Mouse (Mus musculus) stomach, embryonic 14.5 days (tissue): ENCODE results near the gene H3f3a. TPM values are rescaled to one million over a fixed set of nuclear protein-coding genes. Genes with fewer than 3 reads are reported as not detected.

Experiments used
- ATAC-seq: fragments of 200-750 bp; cut with Nextera tagmentation; 2 replicates; pipeline ENCODE4 v1.8.0; 2017; ENCODE audit warnings: low read depth, moderate TSS enrichment; ENCODE audit not compliant: insufficient number of reproducible peaks, insufficient read depth, low FRiP score
- H3K27ac ChIP-seq: fragments of 300-500 bp; sonication (generic); 2 replicates; pipeline ENCODE4 v1.5.1; 2014; ENCODE audit warnings: mild to moderate bottlenecking, low read length, moderate library complexity, mixed read lengths
- H3K27me3 ChIP-seq: fragments of 300-500 bp; sonication (generic); 2 replicates; pipeline ENCODE4 v1.6.1; 2014; ENCODE audit warnings: low read length, control low read depth, mixed read lengths; ENCODE audit not compliant: control insufficient read depth, insufficient read depth
- H3K36me3 ChIP-seq: fragments of 300-500 bp; sonication (generic); 2 replicates; pipeline ENCODE4 v1.6.1; 2014; ENCODE audit warnings: mild to moderate bottlenecking, control low read depth, low read length, moderate library complexity, mixed read lengths; ENCODE audit not compliant: control insufficient read depth, insufficient read depth
- H3K4me1 ChIP-seq: fragments of 300-500 bp; sonication (generic); 2 replicates; pipeline ENCODE4 v1.6.1; 2014; ENCODE audit warnings: low read length, control low read depth, mixed read lengths; ENCODE audit not compliant: control insufficient read depth, insufficient read depth
- H3K4me2 ChIP-seq: fragments of 300-500 bp; sonication (generic); replicated peaks from 2 replicates; pipeline ENCODE4 v1.6.1; 2014; ENCODE audit warnings: low read depth, low read length, control low read depth
- H3K4me3 ChIP-seq: fragments of 300-500 bp; sonication (generic); 2 replicates; pipeline ENCODE4 v1.5.1; 2014; ENCODE audit warnings: low read depth, low read length, control low read depth
- H3K9ac ChIP-seq: fragments of 300-500 bp; sonication (generic); replicated peaks from 2 replicates; pipeline ENCODE4 v1.6.1; 2014; ENCODE audit warnings: low read depth, mild to moderate bottlenecking, control low read depth, low read length, moderate library complexity, mixed read lengths
- H3K9me3 ChIP-seq: fragments of 300-500 bp; sonication (generic); 2 replicates; pipeline ENCODE4 v1.6.1; 2016; ENCODE audit warnings: low read depth, low read length, control low read depth; ENCODE audit not compliant: control insufficient read depth
- WGBS: fragments of 180-500 bp; shearing (Covaris S2); extraction: QIAGEN DNeasy Blood & Tissue Kit; methylation state at CpG from one replicate; pipeline ENCODE4 v1.1.7; 2014; 5-methylcytosine and 5-hydroxymethylcytosine counted together
- polyA plus RNA-seq: library from polyadenylated mRNA; unstranded; fragments of >200 nt; fragmentation: Nextera tagmentation; extraction: Ambion mirVana; gene quantifications from 2 replicates; pipeline ENCODE4 v1.2.1, GENCODE M21; 2014

Gene H3f3a
- polyA plus RNA-seq, 1 experiment from 2014 or later: 2,483 TPM

DNA sequence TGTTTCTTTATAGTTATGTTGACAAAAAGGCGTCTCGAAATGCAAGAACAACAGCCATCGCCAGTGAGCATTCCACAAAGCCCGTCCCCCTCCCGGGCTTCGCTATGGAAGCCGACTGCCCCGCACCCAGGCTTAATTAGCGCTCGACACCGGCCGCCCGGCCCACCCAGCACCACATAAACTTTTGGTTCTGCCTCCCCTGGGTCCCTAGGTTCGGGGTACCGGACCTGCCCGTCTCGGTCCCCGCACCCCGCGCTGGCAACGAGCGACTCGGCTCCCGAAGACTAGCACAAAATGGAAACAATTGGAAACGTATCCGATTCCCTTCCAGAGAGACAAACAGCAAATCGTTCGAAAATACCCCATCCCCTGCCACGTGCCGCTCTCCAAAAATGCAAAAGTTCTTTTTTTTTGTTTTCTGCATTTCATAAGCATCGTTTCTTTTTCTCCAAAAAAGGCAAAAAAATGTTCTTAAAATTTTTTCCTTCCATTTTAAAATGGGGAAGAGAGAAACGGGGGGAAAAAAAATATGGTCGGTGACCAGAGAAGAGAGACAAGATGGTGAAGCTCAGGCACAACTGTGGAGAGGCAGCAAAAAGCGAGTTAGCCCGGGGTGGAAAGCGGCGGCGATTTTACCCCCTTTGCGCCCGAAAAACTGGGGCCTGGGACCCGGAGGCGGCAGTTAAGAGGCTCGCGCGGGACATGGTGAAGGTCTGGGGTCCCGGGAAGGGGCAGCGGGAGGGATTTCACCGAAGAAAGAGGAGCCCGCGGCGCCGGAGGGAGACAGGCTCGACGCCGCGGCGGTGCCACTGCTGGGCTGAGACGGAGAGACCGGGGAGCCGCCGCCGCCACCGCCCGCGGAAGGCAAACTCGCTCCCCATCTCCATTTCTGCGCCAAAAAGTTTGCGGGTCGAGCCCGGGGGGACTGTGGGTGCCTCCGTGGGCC, 1.0 kb downstream of the H3f3a start:
- Histone ChIP-seq H3K4me1 (peaks cover 9% of the 10 kb centered on the region; the same call in 1 of the 2 replicates), H3K27me3 (no peaks in the 10 kb centered on the region), H3K4me2 (peak overlapping the region; percentile 46; the same call in 1 of the 2 replicates), H3K4me3 (peak overlapping the region; percentile 75), H3K36me3 (peaks cover 27% of the 10 kb centered on the region), H3K27ac (peak overlapping the region; percentile 100), H3K9ac (peak overlapping the region; percentile 99), H3K9me3 (no peaks in the 10 kb centered on the region)
- under 1% methylated on average over 71 of the region's 71 CpGs for WGBS
- no peak for ATAC-seq

DNA sequence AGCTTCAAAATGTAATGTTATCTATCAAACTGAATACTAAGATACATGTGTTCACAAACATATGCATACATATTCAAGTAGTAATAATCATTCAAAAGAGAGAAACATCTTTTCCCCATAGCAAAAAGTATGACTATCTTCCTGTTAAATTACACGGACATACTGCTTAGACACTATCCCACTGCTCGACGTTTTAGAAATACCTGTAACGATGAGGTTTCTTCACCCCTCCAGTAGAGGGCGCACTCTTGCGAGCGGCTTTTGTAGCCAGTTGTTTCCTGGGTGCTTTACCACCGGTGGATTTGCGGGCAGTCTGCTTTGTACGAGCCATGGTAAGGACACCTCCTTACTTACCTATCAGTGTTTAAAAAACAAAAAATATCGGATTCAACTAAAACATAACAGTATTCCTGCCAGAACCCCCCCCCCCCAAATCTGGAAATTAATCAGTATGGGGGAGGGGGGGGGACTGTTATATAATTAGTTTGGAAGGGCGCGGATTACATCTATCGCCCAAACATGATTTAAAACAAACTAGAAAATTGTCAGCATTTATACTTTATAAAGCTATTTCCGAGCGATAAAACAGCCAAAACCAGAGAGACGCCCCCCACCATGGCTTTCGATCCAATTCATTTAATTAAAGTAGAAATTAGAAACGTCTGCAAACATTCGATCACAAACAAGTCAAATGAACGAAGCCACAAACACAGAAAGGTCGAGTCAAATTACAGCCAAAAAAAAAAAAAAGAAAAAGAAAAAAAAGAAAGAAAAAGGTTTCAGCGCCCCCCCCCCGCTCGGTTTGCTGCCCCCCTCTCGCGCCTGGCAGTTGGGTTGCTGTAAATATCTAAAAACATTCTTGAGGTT, 1.9 kb downstream of the H3f3a start:
- Histone ChIP-seq H3K27ac (peak overlapping the region; percentile 100), H3K36me3 (peaks cover 36% of the 10 kb centered on the region), H3K4me3 (peak overlapping the region; percentile 75), H3K27me3 (no peaks in the 10 kb centered on the region), H3K4me2 (peak overlapping the region; percentile 46), H3K4me1 (peaks cover 9% of the 10 kb centered on the region; the same call in 1 of the 2 replicates), H3K9me3 (no peaks in the 10 kb centered on the region), H3K9ac (peak overlapping the region; percentile 99)
- no peak for ATAC-seq
- 2% methylated on average over 27 of the region's 27 CpGs for WGBS

DNA sequence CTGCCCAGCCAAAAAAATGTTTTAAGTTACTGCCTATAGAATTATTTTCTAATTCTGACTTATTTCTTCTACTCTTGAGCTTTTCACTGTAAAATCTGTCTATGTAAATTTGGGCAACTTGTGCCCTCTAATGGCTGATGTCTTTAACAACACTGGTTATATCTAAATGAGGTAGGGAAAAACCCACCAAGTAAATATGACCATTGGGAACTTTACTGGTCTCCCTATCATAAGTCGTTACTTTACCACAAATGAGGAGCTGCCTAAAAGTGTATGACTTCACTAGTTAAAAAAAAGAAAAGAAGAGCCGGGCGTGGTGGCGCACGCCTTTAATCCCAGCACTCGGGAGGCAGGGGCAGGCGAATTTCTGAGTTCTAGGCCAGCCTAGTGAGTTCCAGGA, 2.8 kb downstream of the H3f3a start:
- WGBS: 65% methylated on average over 7 of the region's 7 CpGs
- Histone ChIP-seq H3K4me1 (peaks cover 9% of the 10 kb centered on the region; the same call in 1 of the 2 replicates), H3K9me3 (no peaks in the 10 kb centered on the region), H3K4me3 (peak overlapping the region; percentile 75), H3K36me3 (peaks cover 45% of the 10 kb centered on the region), H3K27ac (no peak overlapping the region), H3K4me2 (peak overlapping the region; percentile 46), H3K9ac (no peak overlapping the region), H3K27me3 (no peaks in the 10 kb centered on the region)
- no peak for ATAC-seq

DNA sequence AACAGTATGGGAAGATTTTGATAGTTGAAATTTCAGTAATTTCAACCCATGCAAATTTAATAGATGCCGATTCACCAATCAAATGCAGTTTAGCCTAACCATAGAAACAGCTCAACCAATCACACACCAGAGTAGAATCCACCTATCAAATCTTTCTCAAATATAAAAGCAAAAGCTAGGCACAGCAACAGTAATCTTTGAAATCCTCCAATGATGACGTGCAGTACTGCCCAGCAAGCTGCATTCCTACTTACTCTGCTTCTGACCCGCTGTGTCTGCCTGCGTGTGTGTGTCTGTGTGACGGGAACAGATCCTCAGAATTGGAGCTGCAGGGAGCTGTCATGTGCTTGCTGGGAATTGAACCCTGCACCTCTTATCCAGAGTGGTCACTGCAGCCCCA, 4.9 kb downstream of the H3f3a start:
- peaks cover 66% of the 10 kb centered on the region for H3K36me3 ChIP-seq
- WGBS: 78% methylated on average over 5 of the region's 5 CpGs
- no peak overlapping the region for H3K4me2 ChIP-seq
- no peak overlapping the region for H3K27ac ChIP-seq
- H3K4me3 ChIP-seq: no peak overlapping the region
- H3K9ac ChIP-seq: no peak overlapping the region
- ATAC-seq: no peak
- H3K4me1 ChIP-seq: peaks cover 4% of the 10 kb centered on the region; the same call in 1 of the 2 replicates
- H3K9me3 ChIP-seq: no peaks in the 10 kb centered on the region
- no peaks in the 10 kb centered on the region for H3K27me3 ChIP-seq

DNA sequence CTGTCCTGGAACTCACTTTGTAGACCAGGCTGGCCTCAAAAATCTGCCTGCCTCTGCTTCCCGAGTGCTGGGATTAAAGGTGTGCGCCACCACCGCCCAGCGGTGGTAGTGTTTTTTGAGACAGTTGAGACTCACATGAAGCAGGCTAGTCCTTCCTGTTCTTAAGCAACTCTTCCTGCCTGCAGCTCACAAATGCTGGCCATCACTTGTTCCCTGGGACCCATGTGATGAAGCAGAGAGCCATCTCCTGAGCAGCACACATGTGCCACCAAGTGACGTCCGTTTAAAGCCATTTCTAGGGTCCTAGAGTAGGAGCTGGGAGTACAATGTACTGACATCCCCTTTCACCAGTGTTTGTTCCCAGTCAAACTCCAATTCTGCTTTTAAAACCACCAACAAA, 9.9 kb downstream of the H3f3a start:
- peaks cover 75% of the 10 kb centered on the region for H3K36me3 ChIP-seq
- H3K9me3 ChIP-seq: no peaks in the 10 kb centered on the region
- H3K9ac ChIP-seq: no peak overlapping the region
- H3K27ac ChIP-seq: no peak overlapping the region
- no peaks in the 10 kb centered on the region for H3K27me3 ChIP-seq
- WGBS: 90% methylated on average over 6 of the region's 6 CpGs
- H3K4me1 ChIP-seq: no peaks in the 10 kb centered on the region
- ATAC-seq: no peak
- H3K4me2 ChIP-seq: no peak overlapping the region
- no peak overlapping the region for H3K4me3 ChIP-seq

DNA sequence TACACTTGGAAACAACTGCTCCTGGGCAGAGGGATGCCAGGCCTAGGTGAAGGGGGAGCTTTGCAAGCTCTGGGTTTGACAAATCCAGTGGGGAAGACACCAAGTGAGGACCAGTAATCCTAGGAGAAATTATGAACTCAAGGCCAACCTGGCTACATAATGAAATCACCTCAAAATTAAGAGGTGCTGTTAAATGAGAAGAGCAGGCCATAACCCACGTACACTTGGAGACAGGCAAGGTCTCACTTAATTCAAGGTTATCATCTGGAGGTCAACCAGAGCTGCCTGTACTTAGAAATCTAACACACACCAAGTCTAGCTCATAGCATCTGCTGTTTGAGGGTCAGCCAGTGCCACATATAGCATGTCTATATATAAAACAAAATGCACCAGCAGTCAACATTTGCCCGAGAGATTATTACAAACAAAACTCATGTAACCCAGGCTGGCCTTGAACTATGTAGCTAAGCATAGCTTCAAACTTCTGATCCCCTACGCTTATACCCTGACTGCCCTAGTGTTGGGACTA, 12.2 kb downstream of the H3f3a start:
- Histone ChIP-seq H3K9me3 (no peaks in the 10 kb centered on the region; the same call in 1 of the 2 replicates), H3K4me2 (no peak overlapping the region), H3K36me3 (peaks cover 54% of the 10 kb centered on the region), H3K27ac (no peak overlapping the region), H3K4me3 (no peak overlapping the region), H3K4me1 (no peaks in the 10 kb centered on the region), H3K9ac (no peak overlapping the region), H3K27me3 (no peaks in the 10 kb centered on the region)
- 71% methylated on average over 3 of the region's 3 CpGs for WGBS
- no peak for ATAC-seq

DNA sequence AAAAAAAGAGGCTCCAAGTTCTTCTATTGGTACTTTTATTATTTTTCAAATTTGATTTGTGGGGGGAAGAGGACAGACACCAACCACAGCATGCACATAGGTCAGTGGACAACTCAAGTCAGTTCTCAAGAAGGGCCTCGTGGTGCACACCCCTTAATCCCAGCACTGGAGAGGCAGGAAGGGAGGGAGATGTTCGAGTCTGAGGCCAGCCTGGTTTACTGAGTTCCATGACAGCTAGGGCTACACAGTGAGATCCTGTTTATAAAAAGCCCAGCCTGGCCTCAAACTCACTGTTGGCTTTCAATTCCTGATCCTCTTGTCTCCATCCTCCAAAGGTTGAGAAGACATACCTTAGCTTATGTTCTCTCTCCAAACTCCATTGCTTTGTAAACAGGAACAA, 12.9 kb downstream of the H3f3a start:
- no peak overlapping the region for H3K4me3 ChIP-seq
- no peak overlapping the region for H3K4me2 ChIP-seq
- peaks cover 46% of the 10 kb centered on the region for H3K36me3 ChIP-seq
- no peaks in the 10 kb centered on the region for H3K27me3 ChIP-seq
- H3K4me1 ChIP-seq: no peaks in the 10 kb centered on the region
- no peak overlapping the region for H3K9ac ChIP-seq
- no peaks in the 10 kb centered on the region; the same call in 1 of the 2 replicates for H3K9me3 ChIP-seq
- WGBS: 51% methylated on average over 2 of the region's 2 CpGs
- no peak overlapping the region for H3K27ac ChIP-seq
- ATAC-seq: no peak

DNA sequence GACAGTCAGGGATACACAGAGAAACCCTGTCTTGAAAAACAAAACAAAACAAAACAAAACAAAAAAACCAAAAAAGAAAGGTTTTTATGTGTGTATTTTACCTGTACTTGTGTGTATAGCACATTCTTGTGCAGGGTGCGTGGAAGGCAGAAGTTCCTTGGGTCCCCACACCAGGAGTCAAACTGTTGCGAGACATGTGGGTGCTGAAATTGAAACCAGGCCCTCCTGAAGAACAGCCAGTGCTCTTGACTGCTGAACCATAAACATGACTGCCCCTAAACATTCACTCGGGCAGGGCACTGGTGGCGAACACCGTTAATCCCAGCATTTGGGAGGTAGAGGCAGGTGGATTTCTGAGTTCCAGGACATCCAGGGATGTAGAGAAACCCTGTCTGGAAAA, 13.7 kb downstream of the H3f3a start:
- no peaks in the 10 kb centered on the region for H3K27me3 ChIP-seq
- H3K36me3 ChIP-seq: peaks cover 39% of the 10 kb centered on the region
- no peak for ATAC-seq
- no peak overlapping the region for H3K27ac ChIP-seq
- H3K9me3 ChIP-seq: no peaks in the 10 kb centered on the region; the same call in 1 of the 2 replicates
- H3K4me1 ChIP-seq: no peaks in the 10 kb centered on the region
- H3K4me3 ChIP-seq: no peak overlapping the region
- H3K4me2 ChIP-seq: no peak overlapping the region
- WGBS: 92% methylated on average over 5 of the region's 5 CpGs
- H3K9ac ChIP-seq: no peak overlapping the region
